Mouse (Mus musculus): ENCODE measurements at regions not wholly inside any gene's neighbourhood (a gene's known extent, or its start where the extent isn't known, plus 50 kb on each side); places are given as distances from the start of the nearest gene placed in this dataset.

GRCm38 (mm10) chr11:42903459-42904012 is 132.0 kb upstream of the Gm9972 start:
- no peak overlapping the region for H3K4me3 ChIP-seq (ENCODE audit: control insufficient read depth in 1 of 2, insufficient read depth in 1 of 2, low read depth in 2 of 2, low read length in 2 of 2)
- no peak overlapping the region for H3K27ac ChIP-seq (ENCODE audit: control insufficient read depth, low read depth, low read length)
- H3K4me1 ChIP-seq (ENCODE audit: control insufficient read depth in 1 of 2, insufficient read depth in 2 of 2, low read length in 2 of 2): no peaks in the 10 kb centered on the region
- no peaks in the 10 kb centered on the region for H3K27me3 ChIP-seq (ENCODE audit: control insufficient read depth in 1 of 2, insufficient read depth in 2 of 2, low read length in 2 of 2)
- H3K36me3 ChIP-seq (ENCODE audit: control insufficient read depth in 1 of 2, insufficient read depth in 2 of 2, low read length in 2 of 2): no peaks in the 10 kb centered on the region
- H3K9me3 ChIP-seq (replicated peaks; ENCODE audit: insufficient read depth, low read length): no peaks in the 10 kb centered on the region
- no peaks in the 10 kb centered on the region for H3K79me2 ChIP-seq (ENCODE audit: control insufficient read depth, insufficient read depth, low read length, poor library complexity)
- no peak for DNase-seq (ENCODE audit: low read depth, low spot score)
- no peak overlapping the region for H3K9ac ChIP-seq (ENCODE audit: control insufficient read depth, low read depth, low read length, poor library complexity, severe bottlenecking)
- TF ChIP-seq TCF12 (IDR thresholded peaks at IDR 0.05; ENCODE audit: low read depth, low read length) (no peak), GABPA (IDR thresholded peaks at IDR 0.05; ENCODE audit: low read depth, low read length) (no peak), MAFK (IDR thresholded peaks at IDR 0.05; ENCODE audit: borderline replicate concordance, low read depth, low read length) (no peak), MXI1 (IDR thresholded peaks at IDR 0.05; ENCODE audit: low read depth, low read length) (no peak), E2F4 (IDR thresholded peaks at IDR 0.05; ENCODE audit: borderline replicate concordance, low read depth, low read length) (no peak), ETS1 (IDR thresholded peaks at IDR 0.05; ENCODE audit: low read depth, low read length) (no peak), GATA1 (IDR thresholded peaks at IDR 0.05; ENCODE audit: low read depth, low read length) (no peak)

GRCm38 (mm10) chr11:42905561-42905960 is 130.0 kb upstream of the Gm9972 start:
- H3K9ac ChIP-seq (ENCODE audit: control insufficient read depth, low read depth, low read length, poor library complexity, severe bottlenecking): no peak overlapping the region
- no peaks in the 10 kb centered on the region for H3K9me3 ChIP-seq (replicated peaks; ENCODE audit: insufficient read depth, low read length)
- H3K27me3 ChIP-seq (ENCODE audit: control insufficient read depth in 1 of 2, insufficient read depth in 2 of 2, low read length in 2 of 2): no peaks in the 10 kb centered on the region
- H3K36me3 ChIP-seq (ENCODE audit: control insufficient read depth in 1 of 2, insufficient read depth in 2 of 2, low read length in 2 of 2): no peaks in the 10 kb centered on the region
- H3K4me3 ChIP-seq (ENCODE audit: control insufficient read depth in 1 of 2, insufficient read depth in 1 of 2, low read depth in 2 of 2, low read length in 2 of 2): no peak overlapping the region
- no peak overlapping the region for H3K27ac ChIP-seq (ENCODE audit: control insufficient read depth, low read depth, low read length)
- H3K4me1 ChIP-seq (ENCODE audit: control insufficient read depth in 1 of 2, insufficient read depth in 2 of 2, low read length in 2 of 2): no peaks in the 10 kb centered on the region
- no peak for DNase-seq (ENCODE audit: low read depth, low spot score)
- no peaks in the 10 kb centered on the region for H3K79me2 ChIP-seq (ENCODE audit: control insufficient read depth, insufficient read depth, low read length, poor library complexity)
- TF ChIP-seq MAZ (IDR thresholded peaks at IDR 0.05; ENCODE audit: low read depth, low read length) (no peak), MAFK (IDR thresholded peaks at IDR 0.05; ENCODE audit: borderline replicate concordance, low read depth, low read length) (no peak), POLR2A (IDR thresholded peaks at IDR 0.05; ENCODE audit: control insufficient read depth in 1 of 2, insufficient read depth in 1 of 2, low read depth in 1 of 2, low read length in 2 of 2, poor library complexity in 1 of 2) (no peak), TBP (IDR thresholded peaks at IDR 0.05; ENCODE audit: low read depth, low read length) (no peak), UBTF (IDR thresholded peaks at IDR 0.05; ENCODE audit: borderline replicate concordance, insufficient read depth, low read depth, low read length) (no peak), USF2 (IDR thresholded peaks at IDR 0.05; ENCODE audit: borderline replicate concordance in 1 of 2, insufficient read depth in 1 of 2, low read depth in 1 of 2, low read length in 2 of 2) (no peak)

GRCm38 (mm10) chr11:42906020-42906419 is 129.5 kb upstream of the Gm9972 start:
- H3K27me3 ChIP-seq (ENCODE audit: control insufficient read depth in 1 of 2, insufficient read depth in 2 of 2, low read length in 2 of 2): no peaks in the 10 kb centered on the region
- H3K9ac ChIP-seq (ENCODE audit: control insufficient read depth, low read depth, low read length, poor library complexity, severe bottlenecking): no peak overlapping the region
- H3K4me1 ChIP-seq (ENCODE audit: control insufficient read depth in 1 of 2, insufficient read depth in 2 of 2, low read length in 2 of 2): no peaks in the 10 kb centered on the region
- H3K36me3 ChIP-seq (ENCODE audit: control insufficient read depth in 1 of 2, insufficient read depth in 2 of 2, low read length in 2 of 2): no peaks in the 10 kb centered on the region
- H3K4me3 ChIP-seq (ENCODE audit: control insufficient read depth in 1 of 2, insufficient read depth in 1 of 2, low read depth in 2 of 2, low read length in 2 of 2): no peak overlapping the region
- no peaks in the 10 kb centered on the region for H3K9me3 ChIP-seq (replicated peaks; ENCODE audit: insufficient read depth, low read length)
- no peak overlapping the region for H3K27ac ChIP-seq (ENCODE audit: control insufficient read depth, low read depth, low read length)
- TF ChIP-seq POLR2AphosphoS5 (IDR thresholded peaks at IDR 0.05; ENCODE audit: borderline replicate concordance, low read depth, low read length): no peak
- H3K79me2 ChIP-seq (ENCODE audit: control insufficient read depth, insufficient read depth, low read length, poor library complexity): no peaks in the 10 kb centered on the region
- no peak for DNase-seq (ENCODE audit: low read depth, low spot score)
